Mouse (Mus musculus) CH12.LX (cell line): ENCODE measurements around the gene Arhgap18. TPM values are rescaled to one million over a fixed set of nuclear protein-coding genes. Genes with fewer than 3 reads are reported as not detected.

Experiments used
- DNase-seq: peaks from one replicate; pipeline ENCODE4 v3.0.0-alpha.2; 2013; ENCODE audit errors: extremely low read depth
- H3K27ac ChIP-seq: 2 replicates; pipeline ENCODE4 v1.5.1; 2012; ENCODE audit warnings: low read depth, mild to moderate bottlenecking, control low read depth, moderate library complexity; ENCODE audit not compliant: insufficient read depth
- H3K27me3 ChIP-seq: replicated peaks from 2 replicates; pipeline ENCODE3; 2012; ENCODE audit warnings: inconsistent platforms
- H3K36me3 ChIP-seq, 2 experiments: replicated peaks in 1 of 2; 2 replicates each; pipeline versions ENCODE3 to v1.6.1; 2012; ENCODE audit warnings: inconsistent platforms in 1 of 2, low read length in 1 of 2, mild to moderate bottlenecking in 1 of 2, mixed read lengths in 1 of 2, moderate library complexity in 1 of 2; ENCODE audit not compliant: control insufficient read depth in 1 of 2, insufficient read depth in 1 of 2
- H3K4me1 ChIP-seq, 2 experiments: 2 replicates each; pipeline ENCODE4 v1.6.1; 2012; ENCODE audit warnings: inconsistent platforms in 1 of 2, moderate library complexity in 1 of 2; ENCODE audit not compliant: insufficient read depth in 2 of 2, control insufficient read depth in 1 of 2
- H3K4me2 ChIP-seq: 2 replicates; pipeline ENCODE4 v1.6.1; 2012; ENCODE audit warnings: low read depth, mild to moderate bottlenecking, control low read depth; ENCODE audit not compliant: poor library complexity, insufficient read depth, severe bottlenecking
- H3K4me3 ChIP-seq, 3 experiments: fragments of 150-350 bp in 1 of 3; sonication (generic) in 1 of 3; replicated peaks in 1 of 3; 2 replicates each; pipeline versions ENCODE3 to v1.5.1; 2011 to 2012; ENCODE audit warnings: low read depth in 2 of 3, low read length in 2 of 3, mild to moderate bottlenecking in 2 of 3, moderate library complexity in 2 of 3, control low read depth in 1 of 3, improper control_type of control experiment in 1 of 3, inconsistent platforms in 1 of 3, mixed read lengths in 1 of 3; ENCODE audit not compliant: poor library complexity in 1 of 3
- H3K79me2 ChIP-seq: replicated peaks from 2 replicates; pipeline ENCODE4 v1.6.1; 2012; ENCODE audit warnings: mild to moderate bottlenecking, moderate library complexity; ENCODE audit not compliant: control insufficient read depth, poor library complexity, insufficient read depth, severe bottlenecking; ENCODE audit errors: extremely low read depth
- H3K9ac ChIP-seq: 2 replicates; pipeline ENCODE4 v1.6.1; 2012; ENCODE audit warnings: low read depth, mild to moderate bottlenecking, control low read depth, moderate library complexity; ENCODE audit not compliant: insufficient read depth
- H3K9me3 ChIP-seq: replicated peaks from 2 replicates; pipeline ENCODE3; 2012; ENCODE audit warnings: low read length, inconsistent platforms, mixed read lengths
- BHLHE40 ChIP-seq: IDR thresholded peaks from 2 replicates; pipeline ENCODE4 v1.6.1; 2011; ENCODE audit warnings: mild to moderate bottlenecking, low read depth, low read length, improper control_type of control experiment
- CHD1 ChIP-seq: IDR thresholded peaks from 2 replicates; pipeline ENCODE4 v1.6.1; 2012; ENCODE audit warnings: low read depth, low read length, improper control_type of control experiment, inconsistent platforms
- CHD2 ChIP-seq: IDR thresholded peaks from 2 replicates; pipeline ENCODE4 v1.6.1; 2011; ENCODE audit warnings: low read length, improper control_type of control experiment
- CTCF ChIP-seq, 2 experiments: IDR thresholded peaks in 1 of 2; conservative IDR thresholded peaks in 1 of 2; 2 replicates each; pipeline ENCODE4 v1.5.1; 2011 to 2012; ENCODE audit warnings: low read depth in 2 of 2, low read length in 2 of 2, improper control_type of control experiment in 1 of 2, inconsistent platforms in 1 of 2, mild to moderate bottlenecking in 1 of 2, moderate library complexity in 1 of 2
- E2F4 ChIP-seq: IDR thresholded peaks from 2 replicates; pipeline ENCODE4 v1.6.1; 2011; ENCODE audit warnings: low read depth, low read length, improper control_type of control experiment; ENCODE audit not compliant: insufficient replicate concordance
- ETS1 ChIP-seq: conservative IDR thresholded peaks from 2 replicates; pipeline ENCODE4 v1.6.1; 2012; ENCODE audit warnings: low read depth, mild to moderate bottlenecking, inconsistent platforms, low read length, improper control_type of control experiment, moderate library complexity
- HCFC1 ChIP-seq: IDR thresholded peaks from 2 replicates; pipeline ENCODE4 v1.6.1; 2012; ENCODE audit warnings: low read depth, mild to moderate bottlenecking, inconsistent platforms, low read length, improper control_type of control experiment
- JUN ChIP-seq: IDR thresholded peaks from 2 replicates; pipeline ENCODE4 v1.6.1; 2011; ENCODE audit warnings: low read depth, mild to moderate bottlenecking, low read length, improper control_type of control experiment, moderate library complexity; ENCODE audit not compliant: insufficient read depth
- JUND ChIP-seq: conservative IDR thresholded peaks from 2 replicates; pipeline ENCODE4 v1.6.1; 2011; ENCODE audit warnings: low read depth, low read length, improper control_type of control experiment
- MXI1 ChIP-seq: IDR thresholded peaks from 2 replicates; pipeline ENCODE4 v1.6.1; 2011; ENCODE audit warnings: mild to moderate bottlenecking, low read depth, low read length, improper control_type of control experiment
- NELFE ChIP-seq: IDR thresholded peaks from 2 replicates; pipeline ENCODE4 v1.6.1; 2011; ENCODE audit warnings: low read depth, low read length, improper control_type of control experiment
- NRF1 ChIP-seq: IDR thresholded peaks from 2 replicates; pipeline ENCODE4 v1.6.1; 2014; ENCODE audit warnings: low read depth, mild to moderate bottlenecking, inconsistent platforms, low read length, improper control_type of control experiment, moderate library complexity
- POLR2AphosphoS2 ChIP-seq: IDR thresholded peaks from 2 replicates; pipeline ENCODE4 v1.6.1; 2011; ENCODE audit warnings: low read depth, low read length, improper control_type of control experiment
- RAD21 ChIP-seq: IDR thresholded peaks from 2 replicates; pipeline ENCODE4 v1.6.1; 2011; ENCODE audit warnings: low read depth, mild to moderate bottlenecking, low read length, improper control_type of control experiment, moderate library complexity
- TBP ChIP-seq: conservative IDR thresholded peaks from 2 replicates; pipeline ENCODE4 v1.6.1; 2011; ENCODE audit warnings: low read depth, low read length, improper control_type of control experiment
- TCF12 ChIP-seq: IDR thresholded peaks from 2 replicates; pipeline ENCODE4 v1.6.1; 2014; ENCODE audit warnings: low read depth, mild to moderate bottlenecking, inconsistent platforms, low read length, improper control_type of control experiment
- UBTF ChIP-seq: IDR thresholded peaks from 2 replicates; pipeline ENCODE4 v1.6.1; 2012; ENCODE audit warnings: low read depth, mild to moderate bottlenecking, inconsistent platforms, low read length, improper control_type of control experiment, moderate library complexity
- USF2 ChIP-seq: conservative IDR thresholded peaks from 2 replicates; pipeline ENCODE4 v1.6.1; 2011; ENCODE audit warnings: low read depth, low read length, improper control_type of control experiment
- ZNF384 ChIP-seq: IDR thresholded peaks from 2 replicates; pipeline ENCODE4 v1.6.1; 2012; ENCODE audit warnings: low read depth, low read length, improper control_type of control experiment, inconsistent platforms
- dilution Hi-C: fragments of 300-500 bp; cut with MboI; formaldehyde crosslinking; loops from 2 replicates; pipeline ENCODE4 v1.14.3; 2020; ENCODE audit warnings: low sequenced_read_pairs; ENCODE audit not compliant: extremely low pct_unique_long_range_greater_than_20kb, extremely low pct_ligation_motif_present
- in situ Hi-C: fragments of 300-500 bp; cut with MboI; formaldehyde crosslinking; loops from 3 replicates; pipeline ENCODE4 v1.14.3; 2019; ENCODE audit warnings: low sequenced_read_pairs, low pct_ligation_motif_present, low pct_unique_long_range_greater_than_20kb, mixed read lengths
- polyA plus RNA-seq: library from polyadenylated mRNA; unstranded; fragments of >175 nt; gene quantifications from 2 replicates; pipeline ENCODE4 v1.2.1, GENCODE M21; 2012; ENCODE audit warnings: low read depth; ENCODE audit not compliant: insufficient read length
- total RNA-seq, 2 experiments: library from RNA; depleted of rRNA; stranded (reverse); fragments of 300-350 nt in 1 of 2; fragments of >200 nt in 1 of 2; gene quantifications; 2 replicates each; pipeline ENCODE4 v1.2.3; 2012 to 2014

The Arhgap18 gene
- total and polyA plus RNA-seq, 3 experiments: 3.3 to 4.2 (median 3.3) TPM

DNA sequence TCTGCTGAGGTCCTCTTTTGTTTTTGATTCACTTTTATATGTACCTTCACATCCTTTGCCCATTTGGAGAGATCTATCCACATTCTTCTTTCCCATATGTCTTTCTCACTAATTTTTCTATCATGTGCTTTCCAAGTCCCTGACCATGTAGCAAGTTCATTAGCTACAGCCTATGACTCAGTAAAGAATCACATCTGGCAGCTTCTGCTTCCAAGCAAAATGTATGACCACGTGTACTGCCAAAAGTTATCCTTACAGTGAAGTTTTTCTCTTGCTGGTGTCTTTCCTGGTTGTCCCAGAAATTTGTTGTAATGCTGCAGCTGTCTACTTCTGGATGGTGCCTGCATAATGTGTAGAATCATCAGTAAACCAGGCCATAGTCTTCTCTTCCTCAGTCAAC is 147.2 kb downstream of the Arhgap18 start:
- Histone ChIP-seq H3K9me3 (no peaks in the 10 kb centered on the region), H3K79me2 (no peaks in the 10 kb centered on the region), H3K4me3 (no peak overlapping the region), H3K27me3 (no peaks in the 10 kb centered on the region), H3K4me1 (peaks cover 0 to 6% of the 10 kb centered on the region in 2 experiments; a peak in 2 of 4 replicates), H3K4me2 (no peak overlapping the region), H3K27ac (no peak overlapping the region)
- dilution Hi-C loops: no loop called here
- no peak for DNase-seq
- no peak for TF ChIP-seq NRF1
- no peak for TF ChIP-seq E2F4
- TF ChIP-seq TBP: no peak
- no peak for TF ChIP-seq ETS1
- no peak for TF ChIP-seq UBTF
- TF ChIP-seq JUN: no peak
- TF ChIP-seq BHLHE40: no peak
- no peak for TF ChIP-seq USF2
- TF ChIP-seq POLR2AphosphoS2: no peak
- no peak for TF ChIP-seq CHD1
- TF ChIP-seq HCFC1: no peak
- TF ChIP-seq, all 38 proteins: peak for 0
- Histone ChIP-seq H3K36me3 (no peaks in the 10 kb centered on the region), H3K9ac (no peak overlapping the region)
- in situ Hi-C loops: no loop called here

- Histone ChIP-seq H3K4me3 (no peak overlapping the region), H3K36me3 (peaks cover 0 to 5% of the 10 kb centered on the region in 2 experiments)
These were observed 150.6 kb downstream of the Arhgap18 start for GRCm38 (mm10) chr10:26903781-26904180.

More at GRCm38 (mm10) chr10:26903781-26904180, 150.6 kb downstream of the Arhgap18 start:
- Histone ChIP-seq H3K27ac (no peak overlapping the region), H3K9ac (no peak overlapping the region), H3K4me1 (no peaks in the 10 kb centered on the region), H3K9me3 (no peaks in the 10 kb centered on the region), H3K4me2 (no peak overlapping the region), H3K27me3 (no peaks in the 10 kb centered on the region), H3K79me2 (no peaks in the 10 kb centered on the region)
- no peak for DNase-seq
- in situ Hi-C loops: no loop called here
- dilution Hi-C loops: no loop called here
- no peak for TF ChIP-seq TBP
- TF ChIP-seq BHLHE40: no peak
- no peak for TF ChIP-seq ZNF384
- TF ChIP-seq E2F4: no peak
- no peak for TF ChIP-seq MXI1
- no peak for TF ChIP-seq ETS1
- TF ChIP-seq CHD1: no peak
- no peak for TF ChIP-seq CTCF (conservative IDR thresholded peaks at IDR 0.05 in 1 of 2, IDR thresholded peaks at IDR 0.05 in 1 of 2; ENCODE audit: low read depth in 2 of 2, low read length in 2 of 2)
- no peak for TF ChIP-seq TCF12
- no peak for TF ChIP-seq JUND
- no peak for TF ChIP-seq RAD21
- no peak for TF ChIP-seq CHD2
- no peak for TF ChIP-seq NELFE
